In the genomic region with DNA sequence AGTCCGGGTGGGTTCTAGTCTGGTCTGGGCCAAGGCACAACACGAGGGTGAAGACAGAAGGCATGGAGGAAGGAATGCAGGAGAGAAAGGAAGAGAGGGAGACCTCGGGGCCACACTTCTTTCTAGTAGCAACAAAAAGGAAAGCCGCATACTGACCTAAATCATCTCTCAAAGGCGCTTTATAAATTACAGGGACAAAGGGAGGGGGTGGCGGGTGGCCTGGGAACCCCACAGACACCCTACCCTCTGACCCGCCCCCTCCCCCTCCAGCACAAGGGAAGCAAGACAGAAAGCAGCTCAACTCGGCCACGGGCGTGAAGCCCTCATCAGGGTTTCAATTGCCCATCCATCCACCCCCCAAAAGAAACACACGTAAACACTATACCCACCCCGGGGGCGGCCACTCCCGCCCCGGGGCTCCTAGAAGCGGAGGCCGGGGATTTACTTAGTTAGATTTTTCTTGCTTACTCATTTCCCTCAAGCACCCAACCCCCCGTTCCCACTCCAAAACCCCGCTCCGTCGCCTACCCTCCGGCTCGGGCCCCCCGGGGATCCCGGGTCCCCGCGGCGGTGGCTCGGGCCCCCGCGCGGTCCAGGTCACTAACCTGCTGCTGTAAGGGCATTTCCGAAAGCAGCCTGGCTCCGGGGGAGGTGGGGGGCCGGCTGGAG, we compare ENCODE assay signal across 8 mouse cellular contexts. TPM values are rescaled to one million over a fixed set of nuclear protein-coding genes. Genes with fewer than 3 reads are reported as not detected.
DNase-seq lines count a peak whose midpoint lies in the region; ATAC-seq and TF ChIP-seq lines count a peak whose summit lies in the region.

No protein-coding gene starts in this region.

- peak overlapping the region; percentile 95 for H3K9ac ChIP-seq in ES-E14 (ENCODE audit: insufficient read depth, low read depth, low read length, poor library complexity, severe bottlenecking)
- peak overlapping the region; percentile 99 for H3K9ac ChIP-seq in heart, embryonic 15.5 days

- H3K9me3 ChIP-seq in ES-E14 (ENCODE audit: control insufficient read depth, insufficient read depth, low read depth, low read length), result no peaks in the 10 kb centered on the region
- H3K9me3 ChIP-seq in heart, embryonic 15.5 days (replicated peaks), result no peaks in the 10 kb centered on the region

- peaks cover 6% of the 10 kb centered on the region; the same call in 1 of the 2 replicates for H3K36me3 ChIP-seq in ES-E14 (ENCODE audit: control insufficient read depth, insufficient read depth, low read length, poor library complexity, severe bottlenecking)
- no peaks in the 10 kb centered on the region for H3K36me3 ChIP-seq in heart, embryonic 15.5 days
- H3K36me3 ChIP-seq in splenic B cell, adult 2 months (ENCODE audit: control insufficient read depth, insufficient read depth, low read length, poor library complexity, severe bottlenecking), result no peaks in the 10 kb centered on the region

- in situ Hi-C loops in ES-E14 (cut with MboI; ENCODE audit: low sequenced_read_pairs in 2 of 2, unreplicated experiment in 2 of 2), result no loop called here

- DNase-seq in embryo, embryonic 10 days (ENCODE audit: low spot score), result peak; percentile 25
- DNase-seq in embryo, embryonic 9.5 days (ENCODE audit: extremely low spot score), result no peak
- DNase-seq in ES-E14 (ENCODE audit: low read depth, low spot score), result peak; percentile 12
- peak; percentile 53 to 54 for DNase-seq in cerebellum, postnatal 25 days
- DNase-seq in layer of hippocampus, postnatal 36 days, result peak; percentile 37 to 39
- DNase-seq in lung, postnatal 36 days, result peak; percentile 8
- DNase-seq in splenic B cell, adult 2 months (ENCODE audit: low read depth, low spot score), result peak; percentile 41

- peak overlapping the region; percentile 89 to 97 for H3K4me3 ChIP-seq in ES-E14 (ENCODE audit: insufficient read depth in 1 of 2, low read depth in 1 of 2, low read length in 2 of 2, poor library complexity in 1 of 2, severe bottlenecking in 1 of 2)
- H3K4me3 ChIP-seq in heart, embryonic 15.5 days, result peak overlapping the region; percentile 97

- peaks cover 0 to 4% of the 10 kb centered on the region in 2 experiments; a peak in 1 of 4 replicates for H3K4me1 ChIP-seq in ES-E14 (ENCODE audit: control insufficient read depth in 2 of 2, insufficient read depth in 2 of 2, low read length in 2 of 2, poor library complexity in 1 of 2)
- peaks cover 45% of the 10 kb centered on the region for H3K4me1 ChIP-seq in heart, embryonic 15.5 days (replicated peaks)

- under 1% methylated on average over 35 of the region's 35 CpGs for WGBS in heart, embryonic 15.5 days

- H3K27me3 ChIP-seq in heart, embryonic 15.5 days, result no peaks in the 10 kb centered on the region
- H3K27me3 ChIP-seq in splenic B cell, adult 2 months (ENCODE audit: control insufficient read depth, insufficient read depth, low read length, poor library complexity, severe bottlenecking), result no peaks in the 10 kb centered on the region

- peak overlapping the region; percentile 99 for H3K4me2 ChIP-seq in heart, embryonic 15.5 days

- ATAC-seq in heart, embryonic 15.5 days (replicated peaks; ENCODE audit: insufficient number of reproducible peaks, insufficient read depth, low FRiP score, low read depth), result no peak

- peak overlapping the region; percentile 90 for H3K27ac ChIP-seq in ES-E14 (ENCODE audit: insufficient read depth, low read depth, low read length, poor library complexity, severe bottlenecking)
- H3K27ac ChIP-seq in heart, embryonic 15.5 days, result peak overlapping the region; percentile 97

TF ChIP-seq in ES-E14, 5 proteins besides CTCF, POLR2A, EP300 and RAD21:
- no peak for TF ChIP-seq ZNF384 (IDR thresholded peaks at IDR 0.05; ENCODE audit: low read depth, low read length)
- no peak for TF ChIP-seq MAFK (IDR thresholded peaks at IDR 0.05; ENCODE audit: insufficient read depth, low read depth, low read length)
- no peak for TF ChIP-seq HCFC1 (IDR thresholded peaks at IDR 0.05; ENCODE audit: borderline replicate concordance, insufficient read depth, low read length)
- TF ChIP-seq CHD2 (IDR thresholded peaks at IDR 0.05; ENCODE audit: low read depth, low read length), result no peak
- TF ChIP-seq ZC3H11A (IDR thresholded peaks at IDR 0.05; ENCODE audit: borderline replicate concordance, low read depth, low read length), result no peak

RNA-seq across cellular contexts. Expression of gene E2f3, which starts 2.2 kb away (rescaled TPM):
- 12.5 and 15.5 TPM in 2 replicates for total RNA-seq in ES-E14 (2012; rRNA removed)
- 6.9 and 8.0 TPM in 2 replicates for polyA plus RNA-seq in heart, embryonic 15.5 days (2015; fragmentation: Nextera tagmentation; extraction: Ambion mirVana)
- 10 to 100 TPM; 25.5 to 25.6 TPM for total RNA-seq in layer of hippocampus, postnatal 36 days (2021)
